Mouse (Mus musculus): ENCODE measurements around the gene Gar1.

DNA sequence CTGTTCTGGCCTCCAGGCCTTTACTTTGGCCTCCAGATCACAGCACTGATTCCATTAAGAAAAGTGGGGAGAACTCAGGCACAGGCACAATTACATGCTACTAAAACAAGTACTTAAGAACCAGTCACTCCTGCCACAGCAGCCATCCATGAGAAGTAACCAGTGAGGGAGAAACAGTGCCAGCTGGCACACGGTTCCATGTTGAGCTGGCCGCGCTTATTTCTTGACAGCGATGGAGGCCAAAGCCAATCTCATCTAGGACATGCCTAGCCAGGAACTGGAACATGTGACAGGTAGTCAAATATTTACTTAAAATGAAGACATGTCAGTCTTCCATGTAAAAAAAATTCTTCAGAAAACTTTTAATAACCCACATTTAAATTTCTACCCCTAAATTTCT is 7.0 kb downstream of the Gar1 start:
- TF ChIP-seq EP300 (IDR thresholded peaks at IDR 0.05; ENCODE audit: low read depth) (no peak), CTCF (IDR thresholded peaks at IDR 0.05; ENCODE audit: low read depth) (no peak)
